ENCODE assay signal across 8 mouse cellular contexts in genomic region chr12:95491806-95492436, GRCm38 (mm10).
DNase-seq lines count a peak whose midpoint lies in the region; ATAC-seq and TF ChIP-seq lines count a peak whose summit lies in the region.
"Not testable (repeated sequence)": the region's sequence is repeated elsewhere in the genome, so short reads cannot be mapped to it uniquely, and the experiment has no call there.

No protein-coding gene starts in this region.

- not testable (repeated sequence) for TF ChIP-seq EP300 in heart, adult 2 months (IDR thresholded peaks at IDR 0.05; ENCODE audit: insufficient read depth, low read depth, low read length)

- intact Hi-C loops in gastrocnemius, adult 2 months (cut with DNase I); heart, adult 2 months (cut with DNase I); heart, postnatal 14 days (cut with DNase I): not testable (repeated sequence)

- H3K9me3 ChIP-seq in stomach, embryonic 16.5 days (replicated peaks; ENCODE audit: control insufficient read depth, low read length), result not testable (repeated sequence)

- H3K79me2 ChIP-seq in heart, adult 2 months (replicated peaks; ENCODE audit: control insufficient read depth, insufficient read depth, low read length), result not testable (repeated sequence)

- H3K27me3 ChIP-seq in heart, adult 2 months (ENCODE audit: control insufficient read depth, insufficient read depth, low read length); stomach, embryonic 16.5 days (ENCODE audit: control insufficient read depth, insufficient read depth, low read length): not testable (repeated sequence)

- H3K4me1 ChIP-seq in embryonic fibroblast, embryonic 13.5 days (ENCODE audit: control insufficient read depth, insufficient read depth, low read length); heart, adult 2 months (ENCODE audit: control insufficient read depth, insufficient read depth, low read length); stomach, embryonic 16.5 days (ENCODE audit: control insufficient read depth, insufficient read depth, low read length): not testable (repeated sequence)

- not testable (repeated sequence) for H3K9ac ChIP-seq in heart, adult 2 months (ENCODE audit: low read depth, low read length); stomach, embryonic 16.5 days (ENCODE audit: low read length)

- H3K4me3 ChIP-seq in embryonic fibroblast, embryonic 13.5 days (ENCODE audit: insufficient read depth, low read length); gastrocnemius, adult 2 months; heart, adult 2 months; stomach, embryonic 16.5 days (replicated peaks; ENCODE audit: low read length): not testable (repeated sequence)

- peak overlapping the region; percentile 75 for H3K27ac ChIP-seq in embryonic fibroblast, embryonic 13.5 days (ENCODE audit: insufficient read depth, low read length)
- H3K27ac ChIP-seq in gastrocnemius, adult 2 months; heart, adult 2 months; stomach, embryonic 16.5 days (ENCODE audit: low read length): not testable (repeated sequence)

- H3K36me3 ChIP-seq in heart, adult 2 months (ENCODE audit: control insufficient read depth, insufficient read depth, low read length); stomach, embryonic 16.5 days (ENCODE audit: control insufficient read depth, insufficient read depth, low read length): not testable (repeated sequence)

- 65% methylated on average over 3 of the region's 3 CpGs for WGBS in heart, adult 2 months
- WGBS in stomach, embryonic 16.5 days, result 56% methylated on average over 3 of the region's 3 CpGs

- not testable (repeated sequence) for TF ChIP-seq POLR2A in embryonic fibroblast, embryonic 13.5 days (IDR thresholded peaks at IDR 0.05; ENCODE audit: low read depth, low read length); heart, adult 2 months (IDR thresholded peaks at IDR 0.05; ENCODE audit: insufficient read depth, low read depth, low read length)

- 0 out of 2 replicates have a peak, but pooled peaks have one; percentile 21 for ATAC-seq in stomach, embryonic 16.5 days (ENCODE audit: insufficient read depth, low FRiP score)

- H3K4me2 ChIP-seq in stomach, embryonic 16.5 days (ENCODE audit: low read depth, low read length), result not testable (repeated sequence)

- DNase-seq in 3134 (ENCODE audit: extremely low read depth, insufficient read length, low spot score) (peak; percentile 45), NIH3T3 (ENCODE audit: low read depth) (peak; percentile 70)
- peak; percentile 17 for DNase-seq in embryo, embryonic 11 days
- peak; percentile 15 for DNase-seq in gastrocnemius, adult 2 months
- DNase-seq in heart, adult 2 months, result peak; percentile 11 to 15
- DNase-seq in heart, postnatal 14 days, result peak; percentile 2 to 7

- not testable (repeated sequence) for TF ChIP-seq CTCF in embryonic fibroblast, embryonic 13.5 days (IDR thresholded peaks at IDR 0.05; ENCODE audit: borderline replicate concordance, insufficient read depth, low read length); gastrocnemius, adult 2 months (IDR thresholded peaks at IDR 0.05); heart, adult 2 months (IDR thresholded peaks at IDR 0.05)

Comparison
In these comparisons a context has a peak if more than half of its experiments do, and no peak if none do; other contexts are left out.
1. DNase-seq: peak in every context shown above with its lines; median percentile 70 in NIH3T3; 45 in 3134; 17 in embryo, embryonic 11 days; 15 in gastrocnemius, adult 2 months; 13 in heart, adult 2 months; 4 in heart, postnatal 14 days.